Mouse (Mus musculus) neural tube, embryonic 10.5 days (tissue): ENCODE data around the gene Trim30d.
"Not testable (repeated sequence)": the region's sequence is repeated elsewhere in the genome, so short reads cannot be mapped to it uniquely, and the experiment has no call there.

Source experiments
- DNase-seq: peaks from one replicate; pipeline ENCODE4 v3.0.0-alpha.2; 2017; ENCODE audit warnings: low spot score; ENCODE audit errors: extremely low spot score

Gene Trim30d

GRCm38 (mm10) chr7:104507421-104508065 lies at the start of gene Trim30d:
Gene Trim30d (minus strand): TSS chr7:104507849.
- DNase-seq, result not testable (repeated sequence)

- DNase-seq, result no peak
These were observed 45.1 kb upstream of the Trim30d start for GRCm38 (mm10) chr7:104552700-104553099.

- no peak for DNase-seq
These were observed 42.2 kb upstream of the Trim30d start, which contains the start of gene Olfr651 for GRCm38 (mm10) chr7:104549833-104550232. Gene Olfr651 (plus strand): TSS chr7:104550133.

GRCm38 (mm10) chr7:104501589-104502371 lies 5.9 kb downstream of the Trim30d start:
- DNase-seq, result peak; percentile 63

- DNase-seq, result not testable (repeated sequence)
These were observed 6.5 kb downstream of the Trim30d start for GRCm38 (mm10) chr7:104501186-104501585.

GRCm38 (mm10) chr7:104499464-104499863 lies 8.2 kb downstream of the Trim30d start:
- not testable (repeated sequence) for DNase-seq

GRCm38 (mm10) chr7:104465065-104465744 lies 42.4 kb downstream of the Trim30d start, which contains the start of gene Trim30a:
Gene Trim30a (minus strand): TSS chr7:104465193.
- no peak for DNase-seq

- no peak for DNase-seq
These were observed 61.5 kb downstream of the Trim30d start for GRCm38 (mm10) chr7:104445961-104446645.
